Mouse (Mus musculus) liver, embryonic 14.5 days (tissue): ENCODE measurements around the gene Trim50. TPM values are rescaled to one million over a fixed set of nuclear protein-coding genes. Genes with fewer than 3 reads are reported as not detected.

ENCODE experiments used
- ATAC-seq: fragments of 200-750 bp; cut with Nextera tagmentation; 2 replicates; pipeline ENCODE4 v1.8.0; 2017; ENCODE audit warnings: moderate number of reproducible peaks, mild to moderate bottlenecking, moderate library complexity; ENCODE audit not compliant: insufficient read depth
- DNase-seq, 3 experiments: peaks; one replicate each; pipeline ENCODE4 v3.0.0-alpha.2; 2012 to 2013; ENCODE audit warnings: low read depth in 3 of 3, low spot score in 3 of 3
- H3K27ac ChIP-seq: fragments of 300-500 bp; sonication (generic); 2 replicates; pipeline ENCODE4 v1.5.1; 2014; ENCODE audit warnings: moderate library complexity, mild to moderate bottlenecking, control low read depth, inconsistent platforms
- H3K27me3 ChIP-seq: fragments of 300-500 bp; sonication (generic); 2 replicates; pipeline ENCODE4 v1.6.1; 2014; ENCODE audit warnings: mild to moderate bottlenecking, low read length, moderate library complexity; ENCODE audit not compliant: control insufficient read depth, insufficient read depth
- H3K36me3 ChIP-seq: fragments of 300-500 bp; sonication (generic); replicated peaks from 2 replicates; pipeline ENCODE4 v1.6.1; 2014; ENCODE audit warnings: low read depth; ENCODE audit not compliant: control insufficient read depth, insufficient read depth
- H3K4me1 ChIP-seq, 2 experiments: fragments of 200-500 bp in 1 of 2; fragments of 300-500 bp in 1 of 2; sonication (generic) in 1 of 2; replicated peaks; 2 replicates each; pipeline ENCODE4 v1.6.1; 2012 to 2014; ENCODE audit warnings: antibody characterized with exemption in 1 of 2, inconsistent platforms in 1 of 2, low read length in 1 of 2; ENCODE audit not compliant: control insufficient read depth in 2 of 2, insufficient read depth in 2 of 2
- H3K4me2 ChIP-seq: fragments of 300-500 bp; sonication (generic); 2 replicates; pipeline ENCODE4 v1.6.1; 2014; ENCODE audit warnings: low read depth, mild to moderate bottlenecking, control low read depth, moderate library complexity
- H3K4me3 ChIP-seq, 2 experiments: fragments of 200-500 bp in 1 of 2; fragments of 300-500 bp in 1 of 2; sonication (generic) in 1 of 2; 2 replicates each; pipeline ENCODE4 v1.5.1; 2012 to 2014; ENCODE audit warnings: low read depth in 2 of 2, low read length in 2 of 2, mild to moderate bottlenecking in 2 of 2, control low read depth in 1 of 2, inconsistent platforms in 1 of 2, moderate library complexity in 1 of 2; ENCODE audit not compliant: insufficient read depth in 1 of 2
- H3K9ac ChIP-seq: fragments of 300-500 bp; sonication (generic); replicated peaks from 2 replicates; pipeline ENCODE4 v1.6.1; 2014; ENCODE audit warnings: mild to moderate bottlenecking, control low read depth, moderate library complexity
- H3K9me3 ChIP-seq: fragments of 300-500 bp; sonication (generic); 2 replicates; pipeline ENCODE4 v1.6.1; 2016; ENCODE audit warnings: low read length, mixed read lengths; ENCODE audit not compliant: control insufficient read depth
- CTCF ChIP-seq: IDR thresholded peaks from 2 replicates; pipeline ENCODE4 v1.5.1; 2016; ENCODE audit warnings: antibody characterized with exemption, low read depth, control low read depth
- EP300 ChIP-seq: IDR thresholded peaks from 2 replicates; pipeline ENCODE4 v1.6.1; 2016; ENCODE audit warnings: antibody characterized with exemption, low read depth
- WGBS: fragments of 180-500 bp; shearing (Covaris S2); extraction: QIAGEN DNeasy Blood & Tissue Kit; methylation state at CpG from one replicate; pipeline ENCODE4 v1.1.7; 2014; ENCODE audit not compliant: insufficient replicate concordance; 5-methylcytosine and 5-hydroxymethylcytosine counted together
- polyA plus RNA-seq, 2 experiments: library from polyadenylated mRNA; depleted of rRNA in 1 of 2; stranded (reverse) in 1 of 2; unstranded in 1 of 2; fragments of >200 nt; fragmentation: Nextera tagmentation in 1 of 2; extraction: Ambion mirVana in 1 of 2; gene quantifications; 2 replicates each; pipeline versions ENCODE4 v1.2.1 to v1.2.3; 2012 to 2014

Trim50 gene
- polyA plus RNA-seq, 2 experiments = not detected

- ATAC-seq (no peak), DNase-seq (no peak)
- H3K4me3 ChIP-seq = no peak overlapping the region
- TF ChIP-seq EP300 = no peak
- TF ChIP-seq CTCF = peak; percentile 41
- H3K36me3 ChIP-seq = peaks cover 36% of the 10 kb centered on the region
- H3K27ac ChIP-seq = no peak overlapping the region
- no peaks in the 10 kb centered on the region for H3K9me3 ChIP-seq
- no peak overlapping the region for H3K9ac ChIP-seq
- H3K27me3 ChIP-seq = no peaks in the 10 kb centered on the region
- 81% methylated on average over 5 of the region's 5 CpGs for WGBS
- peaks cover 5 to 7% of the 10 kb centered on the region in 2 experiments; a peak in 3 of 4 replicates for H3K4me1 ChIP-seq
- no peak overlapping the region for H3K4me2 ChIP-seq
Observed at GRCm38 (mm10) chr5:135373601-135374000, 20.5 kb downstream of the Trim50 start.

- peaks cover 2 to 5% of the 10 kb centered on the region in 2 experiments; a peak in 2 of 4 replicates for H3K4me1 ChIP-seq
- WGBS = 75% methylated on average over 8 of the region's 8 CpGs
- no peak overlapping the region for H3K4me3 ChIP-seq
- no peak for TF ChIP-seq CTCF
- no peak for TF ChIP-seq EP300
- H3K9ac ChIP-seq = no peak overlapping the region
- H3K36me3 ChIP-seq = peaks cover 45% of the 10 kb centered on the region
- H3K27me3 ChIP-seq = no peaks in the 10 kb centered on the region
- ATAC-seq = no peak
- H3K4me2 ChIP-seq = no peak overlapping the region
- no peak overlapping the region for H3K27ac ChIP-seq
- DNase-seq = no peak
- no peaks in the 10 kb centered on the region for H3K9me3 ChIP-seq
Observed at GRCm38 (mm10) chr5:135375167-135375566, 22.1 kb downstream of the Trim50 start.

DNA sequence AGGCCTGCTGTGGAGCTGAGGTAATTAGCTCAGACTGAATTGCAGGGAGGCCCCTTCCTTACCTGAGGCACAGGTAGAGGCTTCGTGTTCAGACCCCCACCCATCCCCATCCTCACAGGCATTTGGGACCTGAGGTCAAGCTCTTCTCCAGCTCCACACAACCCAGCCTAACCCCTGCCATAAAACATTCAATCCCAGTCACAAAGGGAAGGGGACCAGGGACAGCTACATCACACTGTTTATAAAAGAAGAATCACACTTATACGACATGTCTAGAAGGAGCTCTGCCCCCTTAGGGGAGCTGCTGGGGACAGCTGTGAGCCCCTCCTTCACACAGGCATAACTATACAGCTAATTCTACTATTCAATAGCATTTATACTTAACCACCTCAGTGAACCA, 23.2 kb downstream of the Trim50 start:
- Histone ChIP-seq H3K4me1 (no peaks in the 10 kb centered on the region), H3K9ac (no peak overlapping the region), H3K27ac (no peak overlapping the region), H3K9me3 (no peaks in the 10 kb centered on the region), H3K4me3 (no peak overlapping the region), H3K36me3 (peaks cover 55% of the 10 kb centered on the region), H3K4me2 (no peak overlapping the region), H3K27me3 (no peaks in the 10 kb centered on the region)
- ATAC-seq (no peak), DNase-seq (no peak)
- no peak for TF ChIP-seq EP300
- no peak for TF ChIP-seq CTCF
- WGBS = 58% methylated on average over 2 of the region's 2 CpGs

DNA sequence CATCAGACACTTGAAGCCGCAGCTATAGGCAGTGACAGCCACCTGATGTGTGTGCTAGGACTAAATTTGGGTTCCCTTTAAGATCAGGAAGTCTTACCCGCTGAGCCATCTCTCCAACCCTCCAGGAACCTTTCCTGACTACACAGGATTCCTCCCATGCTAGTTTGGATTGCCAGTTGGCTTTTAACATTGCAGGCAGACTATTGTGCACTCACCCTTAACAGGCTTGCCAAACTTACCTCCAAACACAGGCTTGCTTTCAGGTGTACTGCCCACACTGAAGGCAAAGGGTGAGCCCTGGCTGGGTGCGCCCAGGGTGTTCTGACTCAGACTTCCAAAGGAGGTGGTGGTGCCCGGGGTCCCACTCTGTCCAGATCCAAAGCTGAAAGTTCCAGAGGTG, 27.6 kb downstream of the Trim50 start:
- TF ChIP-seq EP300 (no peak), CTCF (no peak)
- H3K9me3 ChIP-seq = no peaks in the 10 kb centered on the region
- ATAC-seq = no peak
- no peak overlapping the region for H3K4me2 ChIP-seq
- no peak overlapping the region for H3K9ac ChIP-seq
- H3K4me1 ChIP-seq = no peaks in the 10 kb centered on the region
- no peak overlapping the region for H3K27ac ChIP-seq
- H3K4me3 ChIP-seq = no peak overlapping the region
- H3K27me3 ChIP-seq = no peaks in the 10 kb centered on the region
- no peak for DNase-seq
- peaks cover 76% of the 10 kb centered on the region for H3K36me3 ChIP-seq
- 87% methylated on average over 4 of the region's 4 CpGs for WGBS

GRCm38 (mm10) chr5:135381356-135381925, 28.3 kb downstream of the Trim50 start:
- Histone ChIP-seq H3K9ac (no peak overlapping the region), H3K4me1 (no peaks in the 10 kb centered on the region), H3K27me3 (no peaks in the 10 kb centered on the region), H3K27ac (no peak overlapping the region), H3K4me2 (no peak overlapping the region), H3K36me3 (peaks cover 72% of the 10 kb centered on the region), H3K4me3 (no peak overlapping the region), H3K9me3 (no peaks in the 10 kb centered on the region)
- no peak for TF ChIP-seq EP300
- TF ChIP-seq CTCF = no peak
- WGBS = 92% methylated on average over 10 of the region's 10 CpGs
- ATAC-seq (no peak), DNase-seq (no peak)
